Mouse (Mus musculus) stomach, embryonic 16.5 days (tissue): Measurements from ENCODE around the gene Tfip11. TPM values are rescaled to one million over a fixed set of nuclear protein-coding genes. Genes with fewer than 3 reads are reported as not detected.

Experiments used
- ATAC-seq: fragments of 200-750 bp; cut with Nextera tagmentation; 2 replicates; pipeline ENCODE4 v1.8.0; 2017; ENCODE audit warnings: moderate number of reproducible peaks, moderate TSS enrichment; ENCODE audit not compliant: insufficient read depth, low FRiP score
- H3K27ac ChIP-seq: fragments of 300-500 bp; sonication (generic); 2 replicates; pipeline ENCODE4 v1.5.1; 2014; ENCODE audit warnings: low read length
- H3K27me3 ChIP-seq: fragments of 300-500 bp; sonication (generic); 2 replicates; pipeline ENCODE4 v1.6.1; 2014; ENCODE audit warnings: low read length, control low read depth, mixed read lengths; ENCODE audit not compliant: control insufficient read depth, insufficient read depth
- H3K36me3 ChIP-seq: fragments of 300-500 bp; sonication (generic); 2 replicates; pipeline ENCODE4 v1.6.1; 2014; ENCODE audit warnings: low read length; ENCODE audit not compliant: control insufficient read depth, insufficient read depth
- H3K4me1 ChIP-seq: fragments of 300-500 bp; sonication (generic); 2 replicates; pipeline ENCODE4 v1.6.1; 2014; ENCODE audit warnings: low read length, control low read depth, mixed read lengths; ENCODE audit not compliant: control insufficient read depth, insufficient read depth
- H3K4me2 ChIP-seq: fragments of 300-500 bp; sonication (generic); 2 replicates; pipeline ENCODE4 v1.6.1; 2014; ENCODE audit warnings: low read depth, low read length, mixed read lengths
- H3K4me3 ChIP-seq: fragments of 300-500 bp; sonication (generic); replicated peaks from 2 replicates; pipeline ENCODE4 v1.5.1; 2014; ENCODE audit warnings: mild to moderate bottlenecking, low read length
- H3K9ac ChIP-seq: fragments of 300-500 bp; sonication (generic); 2 replicates; pipeline ENCODE4 v1.6.1; 2014; ENCODE audit warnings: low read length
- H3K9me3 ChIP-seq: fragments of 300-500 bp; sonication (generic); replicated peaks from 2 replicates; pipeline ENCODE4 v1.6.1; 2016; ENCODE audit warnings: low read length, control low read depth; ENCODE audit not compliant: control insufficient read depth
- whole genome bisulfite sequencing: fragments of 180-500 bp; shearing (Covaris S2); extraction: QIAGEN DNeasy Blood & Tissue Kit; methylation state at CpG from one replicate; pipeline ENCODE4 v1.1.7; 2014; 5-methylcytosine and 5-hydroxymethylcytosine counted together
- polyA plus RNA-seq: library from polyadenylated mRNA; unstranded; fragments of >200 nt; fragmentation: Nextera tagmentation; extraction: Ambion mirVana; gene quantifications from 2 replicates; pipeline ENCODE4 v1.2.1, GENCODE M21; 2015

Tfip11 gene
- polyA plus RNA-seq, 1 experiment from 2014 or later, result 27.6 TPM

DNA sequence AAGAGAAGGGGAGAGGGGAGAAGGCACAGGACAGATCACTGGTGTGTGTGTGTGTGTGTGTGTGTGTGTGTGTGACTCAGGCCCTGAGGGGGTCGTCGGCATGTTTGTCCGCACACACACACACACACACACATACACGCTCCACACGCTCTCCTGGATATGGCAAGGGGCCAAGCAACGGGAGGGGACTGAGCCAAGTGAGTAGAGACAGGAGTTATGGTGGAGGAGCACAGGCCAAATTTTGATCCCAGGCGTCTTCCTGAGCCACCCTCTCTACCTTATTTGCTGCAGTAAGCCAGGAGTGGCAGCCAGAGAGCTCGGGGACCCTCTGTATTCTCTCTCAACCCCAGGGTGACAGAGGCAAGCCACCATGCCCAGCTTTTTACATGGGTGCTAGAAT is 36.9 kb upstream of the Tfip11 start:
- WGBS, result 50% methylated on average over 8 of the region's 8 CpGs
- Histone ChIP-seq H3K4me1 (peaks cover 20% of the 10 kb centered on the region), H3K4me3 (0 out of 2 replicates have a peak overlapping the region, but pooled peaks have one; percentile 4), H3K27me3 (no peaks in the 10 kb centered on the region), H3K4me2 (no peak overlapping the region), H3K9me3 (no peaks in the 10 kb centered on the region), H3K36me3 (no peaks in the 10 kb centered on the region), H3K9ac (no peak overlapping the region), H3K27ac (no peak overlapping the region)
- no peak; the same call in 1 of the 2 replicates for ATAC-seq

DNA sequence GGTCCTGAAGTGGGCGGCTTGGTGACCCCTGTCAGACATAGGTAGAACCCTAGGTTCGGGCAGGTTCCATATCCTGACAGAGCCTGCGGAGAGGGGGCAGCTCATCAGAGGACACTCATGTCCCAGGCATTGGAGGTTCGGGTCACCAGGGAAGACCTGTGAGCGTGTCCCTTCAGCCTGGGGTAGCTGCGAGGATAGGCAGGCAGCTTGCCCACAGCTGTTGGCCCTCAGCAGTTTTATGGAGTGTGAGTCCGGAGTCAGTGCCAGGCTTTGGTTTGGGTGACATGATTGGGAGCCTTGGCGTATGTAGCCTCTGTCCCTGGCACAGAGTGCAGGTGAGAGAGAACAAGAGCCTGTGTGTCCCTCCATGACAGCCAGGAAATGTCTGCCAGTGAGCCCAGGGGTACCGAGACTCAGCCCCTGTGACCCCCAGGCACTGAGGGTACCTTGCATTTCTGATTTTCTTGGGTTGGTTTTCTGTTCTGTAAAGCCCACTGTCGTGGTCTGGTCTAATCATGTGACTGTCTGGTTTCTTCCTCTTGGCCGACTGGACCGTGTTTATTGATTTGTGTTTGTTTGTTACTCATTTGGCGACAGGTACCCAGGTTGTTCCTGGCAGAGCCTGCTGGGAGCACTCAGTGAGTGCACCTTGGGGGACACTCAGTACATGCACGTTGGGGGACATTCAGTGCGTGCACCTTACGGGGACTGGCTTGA is 36.2 kb upstream of the Tfip11 start:
- no peak overlapping the region for H3K4me2 ChIP-seq
- H3K36me3 ChIP-seq, result no peaks in the 10 kb centered on the region
- H3K4me3 ChIP-seq, result no peak overlapping the region
- peaks cover 20% of the 10 kb centered on the region for H3K4me1 ChIP-seq
- H3K27ac ChIP-seq, result no peak overlapping the region
- 81% methylated on average over 16 of the region's 16 CpGs for WGBS
- ATAC-seq, result no peak
- H3K9me3 ChIP-seq, result no peaks in the 10 kb centered on the region
- no peak overlapping the region; the same call in 1 of the 2 replicates for H3K9ac ChIP-seq
- no peaks in the 10 kb centered on the region for H3K27me3 ChIP-seq

DNA sequence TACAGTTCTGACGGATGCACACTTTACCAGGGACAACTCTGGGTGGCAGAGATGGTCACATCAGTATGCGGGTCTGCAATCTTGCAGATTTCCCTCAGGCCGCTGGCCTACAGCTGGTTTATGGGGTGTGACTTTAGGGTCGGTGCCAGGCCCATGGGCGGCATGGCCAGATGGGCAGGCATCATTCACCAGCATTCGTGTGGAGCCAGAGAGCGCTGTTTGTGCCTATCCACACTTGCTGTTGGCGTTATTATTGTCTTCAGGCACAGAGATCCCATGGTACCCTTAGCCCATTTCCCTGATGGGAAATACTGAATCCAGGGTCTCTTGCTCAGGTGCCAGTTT is 35.6 kb upstream of the Tfip11 start:
- no peaks in the 10 kb centered on the region for H3K9me3 ChIP-seq
- no peak overlapping the region for H3K9ac ChIP-seq
- no peaks in the 10 kb centered on the region for H3K27me3 ChIP-seq
- no peak overlapping the region for H3K4me2 ChIP-seq
- H3K36me3 ChIP-seq, result no peaks in the 10 kb centered on the region
- no peak overlapping the region for H3K27ac ChIP-seq
- WGBS, result 93% methylated on average over 8 of the region's 8 CpGs
- H3K4me3 ChIP-seq, result no peak overlapping the region
- H3K4me1 ChIP-seq, result peaks cover 20% of the 10 kb centered on the region
- ATAC-seq, result no peak

DNA sequence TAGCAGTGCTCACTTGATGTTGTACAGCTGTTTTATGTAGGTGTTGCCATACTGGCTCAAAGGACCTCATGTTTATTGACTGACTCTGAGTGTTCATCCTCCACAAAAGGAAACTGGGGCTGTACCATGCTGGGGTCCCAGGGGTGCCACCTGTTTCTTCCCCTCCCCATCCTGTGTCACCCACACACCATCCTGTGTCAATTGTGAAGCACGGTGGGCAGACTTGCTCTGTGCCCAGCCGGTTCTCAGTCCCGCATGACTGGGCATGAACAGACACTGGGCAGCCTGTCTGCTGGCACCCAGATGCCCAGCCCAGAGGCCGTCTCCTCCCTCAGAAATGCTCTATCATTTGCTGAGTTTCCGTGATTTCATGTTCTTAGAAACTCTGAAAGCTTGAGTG is 34.3 kb upstream of the Tfip11 start:
- Histone ChIP-seq H3K4me2 (no peak overlapping the region), H3K9ac (no peak overlapping the region), H3K27ac (no peak overlapping the region), H3K4me3 (no peak overlapping the region), H3K27me3 (no peaks in the 10 kb centered on the region), H3K4me1 (peaks cover 19% of the 10 kb centered on the region), H3K9me3 (no peaks in the 10 kb centered on the region), H3K36me3 (no peaks in the 10 kb centered on the region)
- no peak for ATAC-seq
- WGBS, result 91% methylated on average over 5 of the region's 5 CpGs

DNA sequence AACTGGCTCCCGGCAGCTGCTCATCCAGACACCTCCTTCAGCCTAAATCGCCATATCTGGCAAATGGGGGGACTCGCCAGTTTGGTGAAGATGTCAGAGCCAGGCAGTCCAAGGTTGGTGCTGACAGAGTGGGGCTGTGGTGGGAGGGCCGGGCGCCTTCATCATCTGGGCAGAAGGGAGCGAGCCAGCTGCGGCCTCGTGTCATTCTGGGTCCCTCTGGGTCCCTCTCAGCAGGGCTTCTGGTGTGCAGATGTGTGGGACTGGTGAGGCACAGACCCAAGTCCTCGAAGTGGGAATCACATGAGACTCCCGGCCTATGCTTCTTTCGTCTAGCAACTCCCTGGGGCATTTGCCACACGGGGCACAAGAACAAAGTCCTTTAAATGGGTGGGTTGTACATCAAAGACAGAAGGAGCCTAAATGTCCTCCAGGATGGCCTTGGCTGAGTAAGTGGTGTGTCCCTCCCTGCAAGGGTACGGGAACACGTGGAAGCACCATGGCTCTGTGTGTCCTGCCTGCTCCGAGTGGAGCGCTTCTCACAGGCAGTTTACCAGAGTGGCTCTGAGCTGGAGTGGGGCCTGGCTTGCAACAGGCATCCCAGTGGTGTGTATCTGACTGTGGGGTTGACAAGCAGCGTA is 33.7 kb upstream of the Tfip11 start:
- no peak overlapping the region for H3K4me2 ChIP-seq
- H3K27me3 ChIP-seq, result no peaks in the 10 kb centered on the region
- peaks cover 18% of the 10 kb centered on the region for H3K4me1 ChIP-seq
- no peak overlapping the region for H3K4me3 ChIP-seq
- H3K27ac ChIP-seq, result no peak overlapping the region
- H3K9me3 ChIP-seq, result no peaks in the 10 kb centered on the region
- no peaks in the 10 kb centered on the region for H3K36me3 ChIP-seq
- WGBS, result 82% methylated on average over 17 of the region's 17 CpGs
- no peak overlapping the region for H3K9ac ChIP-seq
- ATAC-seq, result no peak

DNA sequence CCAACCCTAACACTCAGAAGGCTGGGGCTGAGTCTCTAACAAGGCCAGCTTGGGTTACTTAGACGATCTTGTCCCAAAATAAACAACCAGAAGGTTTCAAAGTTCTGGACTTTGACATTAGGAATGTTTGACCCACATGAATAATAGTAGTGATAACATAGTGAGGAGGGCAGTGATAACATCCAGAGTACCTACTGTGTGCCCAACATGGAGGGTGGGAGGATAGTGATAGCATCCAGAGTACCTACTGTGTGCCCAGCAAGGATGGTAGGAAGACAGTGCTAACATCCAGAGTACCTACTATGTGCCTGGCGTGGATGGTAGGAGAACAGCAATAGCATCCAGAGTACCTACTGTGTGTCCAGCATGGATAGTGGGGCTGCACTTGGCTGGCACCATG is 32.4 kb upstream of the Tfip11 start:
- Histone ChIP-seq H3K9ac (no peak overlapping the region), H3K4me2 (no peak overlapping the region), H3K27ac (no peak overlapping the region), H3K27me3 (no peaks in the 10 kb centered on the region), H3K9me3 (no peaks in the 10 kb centered on the region), H3K36me3 (no peaks in the 10 kb centered on the region), H3K4me1 (0 out of 2 replicates have a peak, but pooled peaks cover 9% of the 10 kb centered on the region), H3K4me3 (no peak overlapping the region)
- no peak for ATAC-seq
- 48% methylated on average over 2 of the region's 2 CpGs for WGBS

DNA sequence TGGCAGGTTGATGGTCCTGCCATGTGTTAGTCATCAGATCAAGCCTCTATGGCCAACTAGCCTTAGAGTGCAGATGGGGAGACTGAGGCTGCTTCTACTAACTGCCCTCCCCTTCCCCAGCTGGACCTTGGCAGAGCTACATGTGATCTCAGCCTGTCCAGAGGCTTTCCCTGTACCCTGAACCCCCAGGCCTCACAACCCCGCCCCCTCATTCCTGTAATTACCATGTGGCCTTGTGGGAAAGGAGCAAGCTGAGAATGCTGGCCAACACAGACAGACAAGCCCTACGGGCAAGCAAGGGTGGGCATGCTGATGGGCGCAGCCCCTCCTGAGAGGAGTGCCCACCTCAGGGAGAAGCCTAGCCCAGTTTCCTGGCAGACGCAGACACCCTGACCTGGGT is 31.5 kb upstream of the Tfip11 start:
- no peak overlapping the region for H3K4me3 ChIP-seq
- H3K4me1 ChIP-seq, result 0 out of 2 replicates have a peak, but pooled peaks cover 7% of the 10 kb centered on the region
- H3K27me3 ChIP-seq, result no peaks in the 10 kb centered on the region
- no peaks in the 10 kb centered on the region for H3K36me3 ChIP-seq
- ATAC-seq, result no peak
- no peak overlapping the region for H3K4me2 ChIP-seq
- no peaks in the 10 kb centered on the region for H3K9me3 ChIP-seq
- no peak overlapping the region for H3K9ac ChIP-seq
- H3K27ac ChIP-seq, result no peak overlapping the region
- WGBS, result 77% methylated on average over 4 of the region's 4 CpGs

DNA sequence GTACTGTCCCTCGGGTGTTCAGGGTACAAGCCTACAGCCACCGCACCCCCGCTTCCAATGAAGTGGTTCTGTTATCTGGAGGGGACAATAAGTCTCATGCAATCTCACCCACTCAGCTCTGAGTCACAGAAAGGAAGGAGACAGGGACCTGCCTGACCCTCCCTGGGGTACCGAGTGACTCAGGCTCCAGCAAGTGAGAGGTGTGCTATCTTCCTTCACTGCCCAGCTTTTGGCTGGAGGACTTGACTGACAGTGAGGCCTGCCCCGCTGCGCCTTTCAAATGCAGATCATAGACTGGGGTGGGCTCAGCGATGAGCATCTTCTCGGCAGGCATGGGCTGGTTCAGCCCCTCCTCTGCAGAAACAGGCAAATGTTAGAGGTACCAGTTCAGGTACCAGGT is 31.0 kb upstream of the Tfip11 start:
- peaks cover 7% of the 10 kb centered on the region; the same call in 1 of the 2 replicates for H3K4me1 ChIP-seq
- no peak overlapping the region for H3K9ac ChIP-seq

DNA sequence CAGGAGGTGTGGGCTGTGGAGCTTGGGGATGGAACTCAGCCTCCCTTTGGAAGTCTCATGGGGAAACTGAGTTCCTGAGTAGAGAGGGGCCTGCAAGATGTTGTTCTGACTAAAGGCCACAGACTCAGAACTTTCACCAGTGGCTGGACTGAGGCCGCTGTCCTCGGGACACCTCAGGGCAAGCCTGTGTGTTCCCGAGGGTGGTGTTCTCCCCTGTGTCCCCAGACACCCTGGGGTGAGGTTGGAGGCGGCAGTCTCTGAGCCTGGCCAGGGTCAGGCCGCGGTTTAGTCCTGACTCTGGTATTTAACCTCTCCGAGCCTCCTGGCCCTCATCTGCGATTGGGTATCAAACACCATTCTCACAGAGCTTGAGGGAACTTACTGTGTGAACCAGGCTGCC is 30.6 kb upstream of the Tfip11 start:
- Histone ChIP-seq H3K27ac (no peak overlapping the region), H3K36me3 (no peaks in the 10 kb centered on the region), H3K27me3 (no peaks in the 10 kb centered on the region), H3K9ac (no peak overlapping the region), H3K4me2 (no peak overlapping the region), H3K4me1 (peaks cover 11% of the 10 kb centered on the region; the same call in 1 of the 2 replicates), H3K9me3 (no peaks in the 10 kb centered on the region), H3K4me3 (no peak overlapping the region)
- ATAC-seq, result no peak
- 69% methylated on average over 8 of the region's 8 CpGs for WGBS

More for the DNA sequence above, 31.0 kb upstream of the Tfip11 start:
- 65% methylated on average over 8 of the region's 8 CpGs for WGBS
- Histone ChIP-seq H3K27ac (no peak overlapping the region), H3K36me3 (no peaks in the 10 kb centered on the region), H3K4me2 (no peak overlapping the region), H3K4me3 (no peak overlapping the region), H3K9me3 (no peaks in the 10 kb centered on the region), H3K27me3 (no peaks in the 10 kb centered on the region)
- ATAC-seq, result no peak
